Mouse (Mus musculus) myocyte (in vitro differentiated cells): Measurements from ENCODE around the gene Cd300ld5. TPM values are rescaled to one million over a fixed set of nuclear protein-coding genes. Genes with fewer than 3 reads are reported as not detected.
"Not testable (repeated sequence)": the region's sequence is repeated elsewhere in the genome, so short reads cannot be mapped to it uniquely, and the experiment has no call there.

ENCODE experiments used
- H3K27me3 ChIP-seq: one replicate; pipeline ENCODE4 v1.6.1; 2011; ENCODE audit not compliant: control insufficient read depth, insufficient read depth, insufficient read length
- H3K36me3 ChIP-seq: one replicate; pipeline ENCODE4 v1.6.1; 2011; ENCODE audit not compliant: control insufficient read depth, insufficient read depth
- H3K4me2 ChIP-seq: one replicate; pipeline ENCODE4 v1.6.1; 2011; ENCODE audit warnings: low read depth, control low read depth
- H3K4me3 ChIP-seq: one replicate; pipeline ENCODE4 v1.5.1; 2011; ENCODE audit warnings: mild to moderate bottlenecking, control low read depth, moderate library complexity
- H3K79me2 ChIP-seq: one replicate; pipeline ENCODE4 v1.6.1; 2011; ENCODE audit not compliant: control insufficient read depth, insufficient read depth
- H3ac ChIP-seq: one replicate; pipeline ENCODE4 v1.6.1; 2011; ENCODE audit not compliant: control insufficient read depth, insufficient read length
- CEBPB ChIP-seq: IDR thresholded peaks from 2 replicates; pipeline ENCODE4 v1.6.1; 2011; ENCODE audit warnings: mild to moderate bottlenecking, moderate library complexity; ENCODE audit not compliant: poor library complexity, insufficient read depth, severe bottlenecking
- E2F4 ChIP-seq: IDR thresholded peaks from one replicate; pipeline ENCODE4 v1.6.1; 2011; ENCODE audit warnings: mild to moderate bottlenecking, control low read depth, moderate library complexity; ENCODE audit not compliant: insufficient read depth
- MAX ChIP-seq: IDR thresholded peaks from one replicate; pipeline ENCODE4 v1.6.1; 2011; ENCODE audit warnings: low read depth, mild to moderate bottlenecking, control low read depth
- MYOD1 ChIP-seq, 3 experiments: IDR thresholded peaks; one replicate each; pipeline ENCODE4 v1.6.1; 2011; ENCODE audit warnings: control low read depth in 2 of 3, low read depth in 2 of 3, mild to moderate bottlenecking in 2 of 3, moderate library complexity in 1 of 3; ENCODE audit not compliant: insufficient read length in 2 of 3, control insufficient read depth in 1 of 3
- MYOG ChIP-seq, 3 experiments: IDR thresholded peaks; one replicate each; pipeline ENCODE4 v1.6.1; 2011; ENCODE audit warnings: control low read depth in 2 of 3, low read depth in 2 of 3, mild to moderate bottlenecking in 2 of 3; ENCODE audit not compliant: insufficient read length in 2 of 3, control insufficient read depth in 1 of 3, insufficient read depth in 1 of 3
- POLR2A ChIP-seq: IDR thresholded peaks from one replicate; pipeline ENCODE4 v1.6.1; 2011; ENCODE audit warnings: low read depth, mild to moderate bottlenecking, control low read depth, moderate library complexity; ENCODE audit not compliant: insufficient read length
- POLR2AphosphoS2 ChIP-seq: IDR thresholded peaks from one replicate; pipeline ENCODE4 v1.6.1; 2011; ENCODE audit warnings: low read depth, control low read depth; ENCODE audit not compliant: insufficient read length
- REST ChIP-seq: IDR thresholded peaks from one replicate; pipeline ENCODE4 v1.6.1; 2011; ENCODE audit warnings: mild to moderate bottlenecking, control low read depth, moderate library complexity; ENCODE audit not compliant: insufficient read depth, insufficient read length
- SRF ChIP-seq: IDR thresholded peaks from one replicate; pipeline ENCODE4 v1.6.1; 2011; ENCODE audit warnings: low read depth; ENCODE audit not compliant: control insufficient read depth, insufficient read length
- TCF12 ChIP-seq: IDR thresholded peaks from one replicate; pipeline ENCODE4 v1.6.1; 2011; ENCODE audit warnings: mild to moderate bottlenecking, control low read depth; ENCODE audit not compliant: poor library complexity, insufficient read depth, severe bottlenecking
- TCF3 ChIP-seq: IDR thresholded peaks from one replicate; pipeline ENCODE4 v1.6.1; 2011; ENCODE audit warnings: low read depth, control low read depth; ENCODE audit not compliant: insufficient read length
- USF1 ChIP-seq: IDR thresholded peaks from one replicate; pipeline ENCODE4 v1.6.1; 2011; ENCODE audit warnings: low read depth, mild to moderate bottlenecking, control low read depth, moderate library complexity
- polyA plus RNA-seq: library from polyadenylated mRNA; unstranded; fragments of >200 nt; fragmentation: generic; extraction: Trizol; gene quantifications from one replicate; pipeline ENCODE4 v1.2.1, GENCODE M21; 2012; ENCODE audit warnings: missing spikeins

The Cd300ld5 gene
- polyA plus RNA-seq, 1 experiment = 0.16 TPM

- no peak overlapping the region for H3K4me2 ChIP-seq
- H3ac ChIP-seq = no peak overlapping the region
- no peaks in the 10 kb centered on the region for H3K79me2 ChIP-seq
- no peaks in the 10 kb centered on the region for H3K27me3 ChIP-seq
- TF ChIP-seq REST (peak; percentile 66), CEBPB (no peak), POLR2A (no peak)
- H3K4me3 ChIP-seq = no peak overlapping the region
- no peaks in the 10 kb centered on the region for H3K36me3 ChIP-seq
Measured at GRCm38 (mm10) chr11:115052206-115052605, 14.6 kb upstream of the Cd300ld5 start.

GRCm38 (mm10) chr11:115049282-115049895, 11.8 kb upstream of the Cd300ld5 start:
- Histone ChIP-seq H3K79me2 (no peaks in the 10 kb centered on the region), H3K36me3 (no peaks in the 10 kb centered on the region), H3K27me3 (no peaks in the 10 kb centered on the region), H3K4me2 (no peak overlapping the region), H3ac (no peak overlapping the region), H3K4me3 (no peak overlapping the region)
- no peak for TF ChIP-seq TCF3
- no peak for TF ChIP-seq MAX
- no peak for TF ChIP-seq E2F4
- TF ChIP-seq POLR2AphosphoS2 = no peak
- TF ChIP-seq MYOG (IDR thresholded peaks at IDR 0.05; ENCODE audit: control insufficient read depth in 1 of 3, insufficient read depth in 1 of 3, insufficient read length in 2 of 3, low read depth in 2 of 3) = no peak
- no peak for TF ChIP-seq TCF12
- TF ChIP-seq MYOD1 (IDR thresholded peaks at IDR 0.05; ENCODE audit: control insufficient read depth in 1 of 3, insufficient read length in 2 of 3, low read depth in 2 of 3) = no peak
- no peak for TF ChIP-seq CEBPB
- no peak for TF ChIP-seq SRF
- no peak for TF ChIP-seq REST

GRCm38 (mm10) chr11:115048259-115048658, 10.7 kb upstream of the Cd300ld5 start, which contains the start of gene Cd300ld3:
Gene Cd300ld3 (minus strand): TSS chr11:115048409.
- H3ac ChIP-seq = no peak within 1 kb of the TSS
- no peak within 1 kb of the TSS for H3K4me2 ChIP-seq
- H3K27me3 ChIP-seq = no peaks in the 10 kb centered on the region
- H3K79me2 ChIP-seq = no peaks in the 10 kb centered on the region
- H3K4me3 ChIP-seq = no peak within 1 kb of the TSS
- TF ChIP-seq MAX = no peak
- TF ChIP-seq E2F4 = no peak
- no peak for TF ChIP-seq CEBPB
- TF ChIP-seq SRF = no peak
- TF ChIP-seq POLR2A = no peak
- no peak for TF ChIP-seq REST
- no peak for TF ChIP-seq USF1
- TF ChIP-seq POLR2AphosphoS2 = no peak
- no peak for TF ChIP-seq TCF12
- no peak for TF ChIP-seq MYOG (IDR thresholded peaks at IDR 0.05; ENCODE audit: control insufficient read depth in 1 of 3, insufficient read depth in 1 of 3, insufficient read length in 2 of 3, low read depth in 2 of 3)
- no peaks in the 10 kb centered on the region for H3K36me3 ChIP-seq

- H3K27me3 ChIP-seq, H3K4me2 ChIP-seq, H3K79me2 ChIP-seq, H3K36me3 ChIP-seq, H3K4me3 ChIP-seq, H3ac ChIP-seq: not testable (repeated sequence)
Measured at GRCm38 (mm10) chr11:115026912-115027311, 10.7 kb downstream of the Cd300ld5 start, which contains the start of gene Cd300ld4. Gene Cd300ld4 (minus strand): TSS chr11:115027012.

GRCm38 (mm10) chr11:115016093-115016492, 21.5 kb downstream of the Cd300ld5 start, which contains the start of gene Cd300ld2:
Gene Cd300ld2 (minus strand): TSS chr11:115016193.
- H3K79me2 ChIP-seq, H3K36me3 ChIP-seq, H3K4me3 ChIP-seq, H3K27me3 ChIP-seq, H3K4me2 ChIP-seq, H3ac ChIP-seq: not testable (repeated sequence)

- Histone ChIP-seq H3K4me3 (no peak overlapping the region), H3K36me3 (no peaks in the 10 kb centered on the region), H3ac (no peak overlapping the region), H3K4me2 (no peak overlapping the region), H3K79me2 (no peaks in the 10 kb centered on the region), H3K27me3 (no peaks in the 10 kb centered on the region)
- TF ChIP-seq SRF (no peak), POLR2A (no peak), E2F4 (no peak), POLR2AphosphoS2 (no peak), MAX (no peak), TCF3 (no peak), CEBPB (no peak), MYOD1 (IDR thresholded peaks at IDR 0.05; ENCODE audit: control insufficient read depth in 1 of 3, insufficient read length in 2 of 3, low read depth in 2 of 3) (no peak)
Measured at GRCm38 (mm10) chr11:115004070-115004469, 33.5 kb downstream of the Cd300ld5 start.
